Mouse (Mus musculus) hindbrain, embryonic 11.5 days (tissue): Measurements from ENCODE around the gene Uba52. TPM values are rescaled to one million over a fixed set of nuclear protein-coding genes. Genes with fewer than 3 reads are reported as not detected.

Experiments used
- ATAC-seq: fragments of 200-750 bp; cut with Nextera tagmentation; 2 replicates; pipeline ENCODE4 v1.8.0; 2017; ENCODE audit warnings: mild to moderate bottlenecking, moderate TSS enrichment, moderate library complexity; ENCODE audit not compliant: low FRiP score
- DNase-seq: peaks from one replicate; pipeline ENCODE4 v3.0.0-alpha.2; 2015; ENCODE audit warnings: low spot score
- H3K27ac ChIP-seq: fragments of 300-500 bp; sonication (generic); 2 replicates; pipeline ENCODE4 v1.5.1; 2014; ENCODE audit warnings: mild to moderate bottlenecking, low read depth, low read length
- H3K27me3 ChIP-seq: fragments of 300-500 bp; sonication (generic); 2 replicates; pipeline ENCODE4 v1.6.1; 2014; ENCODE audit warnings: mild to moderate bottlenecking, low read length, moderate library complexity, mixed read lengths; ENCODE audit not compliant: control insufficient read depth, insufficient read depth
- H3K36me3 ChIP-seq: fragments of 300-500 bp; sonication (generic); 2 replicates; pipeline ENCODE4 v1.6.1; 2014; ENCODE audit warnings: mild to moderate bottlenecking, low read length, moderate library complexity, mixed read lengths; ENCODE audit not compliant: control insufficient read depth, insufficient read depth
- H3K4me1 ChIP-seq: fragments of 300-500 bp; sonication (generic); replicated peaks from 2 replicates; pipeline ENCODE4 v1.6.1; 2014; ENCODE audit warnings: low read length, mixed read lengths; ENCODE audit not compliant: control insufficient read depth, insufficient read depth
- H3K4me2 ChIP-seq: fragments of 300-500 bp; sonication (generic); replicated peaks from 2 replicates; pipeline ENCODE4 v1.6.1; 2014; ENCODE audit warnings: mild to moderate bottlenecking, low read depth, low read length
- H3K4me3 ChIP-seq: fragments of 300-500 bp; sonication (generic); 2 replicates; pipeline ENCODE4 v1.5.1; 2014; ENCODE audit warnings: low read depth, low read length
- H3K9ac ChIP-seq: fragments of 300-500 bp; sonication (generic); 2 replicates; pipeline ENCODE4 v1.6.1; 2014; ENCODE audit warnings: low read depth, low read length
- H3K9me3 ChIP-seq: fragments of 300-500 bp; sonication (generic); 2 replicates; pipeline ENCODE4 v1.6.1; 2016; ENCODE audit warnings: low read length; ENCODE audit not compliant: control insufficient read depth
- WGBS: fragments of 180-500 bp; shearing (Covaris S2); extraction: QIAGEN DNeasy Blood & Tissue Kit; methylation state at CpG from one replicate; pipeline ENCODE4 v1.1.7; 2014; 5-methylcytosine and 5-hydroxymethylcytosine counted together
- polyA plus RNA-seq: library from polyadenylated mRNA; unstranded; fragments of >200 nt; fragmentation: Nextera tagmentation; extraction: Ambion mirVana; gene quantifications from 2 replicates; pipeline ENCODE4 v1.2.1, GENCODE M21; 2014

Gene Uba52
- polyA plus RNA-seq, 1 experiment from 2014 or later = 814 TPM

DNA sequence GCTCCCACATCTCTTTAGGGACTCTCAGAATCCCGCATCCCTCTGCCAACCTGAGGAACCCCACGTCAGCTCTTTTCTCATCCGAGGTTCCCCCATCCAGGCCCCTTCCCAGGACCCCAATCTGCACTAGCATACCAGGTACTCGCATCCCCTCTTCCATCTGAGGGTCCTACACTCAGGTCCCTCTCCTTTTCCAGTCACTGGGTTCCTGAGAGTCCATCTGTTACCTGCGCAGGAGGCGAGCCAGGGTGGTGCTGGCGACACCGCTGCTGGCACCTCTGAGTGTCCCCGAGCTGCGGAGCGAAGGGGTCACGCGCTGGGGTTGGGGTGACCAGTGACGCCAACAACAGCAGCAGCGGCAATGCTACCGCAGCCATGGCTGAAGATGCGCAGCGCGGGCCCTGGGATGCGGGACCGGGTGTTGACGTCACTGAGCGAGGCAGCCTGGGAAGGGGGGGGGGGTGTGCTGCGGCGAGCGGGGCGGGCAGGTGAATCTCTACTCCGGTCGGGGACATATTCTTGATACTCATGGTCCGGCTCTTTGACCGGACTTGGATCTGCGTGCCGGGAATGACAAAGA is 23.6 kb downstream of the Uba52 start, which contains the start of gene Tmem59l:
Gene Tmem59l (minus strand): TSS at position 418 of the 580 bp plus-strand sequence.
- Histone ChIP-seq H3K4me1 (peaks cover 17% of the 10 kb centered on the region), H3K36me3 (no peaks in the 10 kb centered on the region), H3K9ac (peak within 1 kb of the TSS; percentile 60), H3K27ac (no peak within 1 kb of the TSS), H3K4me2 (peak within 1 kb of the TSS; percentile 63), H3K27me3 (peaks cover 82% of the 10 kb centered on the region), H3K9me3 (no peaks in the 10 kb centered on the region), H3K4me3 (peak within 1 kb of the TSS; percentile 37)
- peak; percentile 48 for DNase-seq
- peak; percentile 33; the same call in 1 of the 2 replicates for ATAC-seq
- WGBS = 3% methylated on average over 33 of the region's 33 CpGs

DNA sequence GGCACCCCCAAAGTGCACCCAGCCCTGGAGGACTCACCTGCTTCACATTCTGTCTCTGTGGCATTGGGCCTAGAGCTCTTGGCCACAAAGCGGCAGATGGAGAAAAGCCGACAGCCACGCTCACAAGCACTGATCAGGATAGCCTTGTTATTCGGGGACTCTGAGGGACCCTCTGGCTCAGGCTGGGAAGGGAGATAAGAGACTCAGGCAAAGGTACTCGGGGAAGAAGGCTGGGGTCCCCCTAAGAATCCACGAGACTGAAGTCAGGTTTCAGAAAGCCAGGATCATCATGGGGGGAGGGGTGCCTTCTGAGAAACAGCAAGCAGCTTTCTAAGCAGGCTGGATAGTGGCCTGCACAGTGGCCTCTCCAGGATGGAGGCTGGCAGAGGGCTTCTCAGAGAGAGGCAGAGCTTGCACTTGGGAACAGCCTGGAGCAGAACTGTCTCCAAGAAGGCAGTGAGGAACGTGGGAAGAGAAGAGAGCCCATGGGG is 24.4 kb downstream of the Uba52 start:
- Histone ChIP-seq H3K27ac (no peak overlapping the region), H3K4me2 (no peak overlapping the region; the same call in 1 of the 2 replicates), H3K36me3 (no peaks in the 10 kb centered on the region), H3K27me3 (peaks cover 74% of the 10 kb centered on the region), H3K4me3 (no peak overlapping the region), H3K4me1 (peaks cover 17% of the 10 kb centered on the region), H3K9ac (no peak overlapping the region), H3K9me3 (no peaks in the 10 kb centered on the region)
- no peak for DNase-seq
- 52% methylated on average over 7 of the region's 7 CpGs for WGBS
- ATAC-seq = no peak

DNA sequence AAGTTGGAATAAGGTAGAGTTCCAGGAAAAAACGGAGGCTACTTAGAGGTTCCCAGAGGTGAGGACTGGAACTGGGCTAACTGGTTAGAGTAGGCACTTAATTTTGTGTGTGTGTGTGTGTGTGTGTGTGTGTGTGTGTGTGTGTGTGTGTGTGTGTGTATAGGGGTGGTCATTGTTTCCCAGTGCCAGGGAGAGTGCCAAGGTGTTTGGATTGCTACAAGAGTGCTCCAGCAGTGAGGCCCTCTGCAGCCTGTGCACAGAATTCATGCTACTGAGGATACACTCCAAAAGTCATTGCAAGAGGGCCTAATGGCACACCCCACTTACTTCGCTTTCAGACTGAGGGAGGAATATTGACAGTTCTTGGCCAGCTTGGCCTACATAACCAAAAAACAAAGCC is 27.7 kb downstream of the Uba52 start:
- whole genome bisulfite sequencing = 43% methylated on average over 2 of the region's 2 CpGs
- peaks cover 41% of the 10 kb centered on the region for H3K27me3 ChIP-seq

DNA sequence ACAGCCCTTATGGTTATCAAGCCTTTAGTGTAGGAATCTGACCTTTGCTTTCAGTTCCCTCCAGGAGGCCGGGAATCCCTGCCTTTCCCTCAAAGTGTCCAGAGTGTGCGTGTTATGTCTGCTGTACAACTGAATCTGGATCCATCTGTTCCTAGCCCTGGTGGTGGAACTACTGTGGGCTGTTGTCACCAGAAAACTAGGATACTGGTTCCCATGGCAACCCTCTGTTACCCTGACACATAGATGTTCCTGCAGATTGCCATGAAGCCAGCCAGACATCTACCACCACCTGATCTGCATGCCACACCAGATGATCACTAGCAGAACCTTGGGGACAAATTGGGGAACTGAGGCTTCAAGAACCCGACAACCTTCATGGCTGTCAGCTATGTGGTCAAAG is 28.7 kb downstream of the Uba52 start:
- 70% methylated on average over 3 of the region's 3 CpGs for WGBS

More for the DNA sequence above, 27.7 kb downstream of the Uba52 start:
- no peaks in the 10 kb centered on the region for H3K9me3 ChIP-seq
- H3K36me3 ChIP-seq = no peaks in the 10 kb centered on the region
- H3K4me2 ChIP-seq = no peak overlapping the region
- no peak overlapping the region for H3K9ac ChIP-seq
- ATAC-seq = no peak
- peaks cover 4% of the 10 kb centered on the region for H3K4me1 ChIP-seq
- H3K27ac ChIP-seq = no peak overlapping the region
- no peak for DNase-seq
- no peak overlapping the region for H3K4me3 ChIP-seq

DNA sequence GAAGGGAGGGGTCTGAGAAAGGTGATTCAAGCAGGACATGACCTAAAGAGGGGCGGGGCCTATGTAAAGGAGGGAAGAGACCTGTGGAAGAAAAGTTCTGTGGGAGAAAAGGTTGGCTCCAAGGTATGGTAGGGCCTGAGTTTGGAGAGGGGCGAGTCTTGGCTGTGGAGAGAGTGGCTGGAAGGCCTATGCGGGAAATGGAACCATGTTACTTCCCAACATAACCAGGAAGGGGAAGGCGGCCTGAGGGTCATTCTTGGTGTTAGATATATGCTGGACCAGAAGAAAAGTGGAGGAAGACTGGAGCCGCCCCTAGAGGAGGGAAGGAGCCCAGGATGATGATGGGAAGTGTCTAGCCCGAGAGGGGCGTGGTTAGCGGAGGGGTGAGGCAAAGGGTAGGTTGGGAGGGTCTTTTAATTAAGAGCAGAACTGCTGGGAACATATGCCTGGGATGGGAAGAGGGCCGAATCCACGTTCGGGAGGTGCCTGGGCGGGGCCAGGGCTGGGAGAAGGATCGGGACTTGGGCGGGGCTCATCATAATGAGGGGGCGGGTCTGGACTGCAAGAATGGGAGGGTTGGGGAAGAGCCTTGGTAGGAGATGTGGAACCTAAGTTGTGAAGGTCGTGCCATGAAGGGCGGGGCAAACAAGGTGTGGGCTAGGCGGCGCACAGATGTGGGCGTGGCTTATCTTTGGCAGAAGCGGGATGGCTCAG is 33.2 kb downstream of the Uba52 start:
- H3K9ac ChIP-seq = no peak overlapping the region
- ATAC-seq (peak; percentile 51), DNase-seq (peak; percentile 42)
- H3K4me2 ChIP-seq = peak overlapping the region; percentile 88
- peaks cover 1% of the 10 kb centered on the region; the same call in 1 of the 2 replicates for H3K27me3 ChIP-seq
- WGBS = under 1% methylated on average over 21 of the region's 21 CpGs
- no peaks in the 10 kb centered on the region for H3K9me3 ChIP-seq
- no peak overlapping the region for H3K27ac ChIP-seq
- H3K4me1 ChIP-seq = 0 out of 2 replicates have a peak, but pooled peaks cover 3% of the 10 kb centered on the region
- peak overlapping the region; percentile 79 for H3K4me3 ChIP-seq
- H3K36me3 ChIP-seq = no peaks in the 10 kb centered on the region

More for the DNA sequence above, 28.7 kb downstream of the Uba52 start:
- Histone ChIP-seq H3K27ac (no peak overlapping the region), H3K4me2 (no peak overlapping the region), H3K4me3 (no peak overlapping the region), H3K4me1 (peaks cover under 1% of the 10 kb centered on the region; the same call in 1 of the 2 replicates), H3K9me3 (no peaks in the 10 kb centered on the region), H3K27me3 (peaks cover 32% of the 10 kb centered on the region), H3K36me3 (no peaks in the 10 kb centered on the region), H3K9ac (no peak overlapping the region)
- ATAC-seq (no peak), DNase-seq (no peak)

DNA sequence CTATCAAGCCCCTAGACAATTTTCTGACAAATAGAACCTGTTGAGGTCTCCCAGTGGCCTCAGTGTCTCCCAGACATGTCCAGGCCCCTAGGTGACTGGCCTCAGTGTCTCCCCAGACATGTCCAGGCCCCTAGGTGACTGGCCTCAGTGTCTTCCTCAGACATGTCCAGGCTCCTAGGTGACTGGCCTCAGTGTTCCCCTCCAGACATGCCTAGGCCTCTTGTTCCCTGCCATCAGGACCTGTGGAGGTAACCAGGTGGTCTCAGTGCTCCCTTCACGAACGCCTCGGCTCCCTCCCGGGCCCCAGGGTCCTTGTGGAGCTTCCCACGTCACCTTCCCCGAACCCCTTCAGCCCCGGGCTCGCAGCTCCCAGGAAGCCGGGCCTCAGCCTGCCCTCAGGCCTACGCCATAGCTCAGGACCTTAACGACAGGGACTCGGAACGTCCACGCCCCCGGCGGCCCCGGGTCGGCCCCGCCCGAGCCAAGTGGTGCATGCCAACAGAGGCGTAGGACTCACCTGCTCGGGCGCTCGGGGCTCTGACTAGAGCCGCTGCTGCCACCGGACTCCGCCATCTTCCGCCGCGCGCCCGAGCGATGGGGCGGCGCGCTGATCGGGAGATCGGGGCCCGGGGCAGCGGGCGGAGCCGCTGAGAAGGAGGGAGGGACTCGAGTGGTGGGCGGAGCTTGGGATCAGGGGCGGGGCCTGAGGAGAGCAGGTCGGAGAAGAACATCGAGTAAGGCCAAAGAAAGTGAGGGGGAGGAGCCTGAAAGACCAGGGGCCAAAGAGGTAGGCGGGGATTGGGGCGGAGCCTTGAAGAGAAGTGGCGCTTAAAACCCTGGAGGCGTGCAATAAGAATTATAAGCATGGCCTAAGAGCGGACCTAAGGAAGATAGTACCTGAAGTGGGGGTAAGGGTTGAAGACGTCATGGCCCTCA is 34.0 kb downstream of the Uba52 start, which contains the start of gene Klhl26:
Gene Klhl26 (minus strand): TSS at position 636 of the 936 bp plus-strand sequence.
- H3K4me3 ChIP-seq = peak within 1 kb of the TSS; percentile 79
- H3K9me3 ChIP-seq = no peaks in the 10 kb centered on the region
- under 1% methylated on average over 53 of the region's 53 CpGs for WGBS
- 0 out of 2 replicates have a peak, but pooled peaks cover 3% of the 10 kb centered on the region for H3K4me1 ChIP-seq
- H3K4me2 ChIP-seq = peak within 1 kb of the TSS; percentile 88
- H3K27me3 ChIP-seq = no peaks in the 10 kb centered on the region; the same call in 1 of the 2 replicates
- no peak within 1 kb of the TSS for H3K27ac ChIP-seq
- peak; percentile 95 for DNase-seq
- no peaks in the 10 kb centered on the region for H3K36me3 ChIP-seq
- peak within 1 kb of the TSS; percentile 83 for H3K9ac ChIP-seq
- peak; percentile 86 for ATAC-seq

DNA sequence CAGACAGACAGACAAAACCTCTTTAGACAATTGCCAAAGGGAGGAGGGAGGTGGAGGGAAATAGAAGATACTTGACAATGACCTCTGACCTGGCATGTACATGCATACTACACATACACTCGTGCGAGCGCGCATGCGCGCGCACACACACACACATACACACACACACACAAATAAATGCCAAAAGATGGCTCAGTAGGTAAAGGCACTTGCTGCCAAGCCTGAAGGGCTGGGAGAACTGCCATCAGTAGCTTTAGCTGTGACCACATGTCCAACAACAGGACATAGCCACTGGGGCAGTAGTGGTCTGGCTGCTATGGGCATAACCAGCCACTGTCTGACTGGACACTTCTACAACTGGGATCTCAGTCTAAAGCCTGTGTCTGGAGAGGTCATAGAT is 38.7 kb downstream of the Uba52 start:
- H3K9ac ChIP-seq = no peak overlapping the region
- H3K27ac ChIP-seq = no peak overlapping the region
- 0 out of 2 replicates have a peak, but pooled peaks cover 3% of the 10 kb centered on the region for H3K4me1 ChIP-seq
- DNase-seq (no peak), ATAC-seq (no peak)
- H3K36me3 ChIP-seq = no peaks in the 10 kb centered on the region
- WGBS = over 99% methylated on average over 7 of the region's 7 CpGs
- H3K4me2 ChIP-seq = no peak overlapping the region
- H3K4me3 ChIP-seq = no peak overlapping the region
- H3K27me3 ChIP-seq = no peaks in the 10 kb centered on the region
- no peaks in the 10 kb centered on the region for H3K9me3 ChIP-seq

DNA sequence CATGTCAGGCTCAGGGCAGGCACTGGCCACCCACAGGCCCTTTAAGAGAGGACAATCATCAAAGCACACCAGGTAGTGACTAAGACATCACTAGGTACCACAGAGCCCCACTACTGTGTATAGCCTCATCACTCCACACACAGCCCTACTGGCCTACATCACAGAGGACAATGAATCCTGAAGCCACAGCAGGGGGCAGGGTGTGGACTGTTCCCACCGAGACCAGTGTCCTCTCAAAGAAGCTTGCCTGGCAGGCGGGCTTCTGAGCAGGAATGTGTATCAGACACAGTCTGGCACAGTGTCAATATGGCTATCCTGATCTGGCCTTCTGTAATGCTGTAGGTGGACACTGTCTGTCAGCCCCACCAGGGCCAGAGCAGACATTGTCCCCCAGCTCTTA is 40.7 kb downstream of the Uba52 start:
- DNase-seq = no peak
- no peak overlapping the region for H3K4me2 ChIP-seq
- no peaks in the 10 kb centered on the region for H3K27me3 ChIP-seq
- no peak overlapping the region for H3K4me3 ChIP-seq
- H3K36me3 ChIP-seq = no peaks in the 10 kb centered on the region
- H3K9ac ChIP-seq = no peak overlapping the region
- ATAC-seq = no peak
- H3K4me1 ChIP-seq = no peaks in the 10 kb centered on the region
- WGBS = 60% methylated on average over 2 of the region's 2 CpGs
- peak overlapping the region; percentile 12; the same call in 1 of the 2 replicates for H3K27ac ChIP-seq
- H3K9me3 ChIP-seq = no peaks in the 10 kb centered on the region
